Mouse (Mus musculus) gastrocnemius, postnatal 4 days (tissue): ENCODE measurements around the gene Slc25a27. TPM values are rescaled to one million over a fixed set of nuclear protein-coding genes. Genes with fewer than 3 reads are reported as not detected.

Source experiments
- total RNA-seq, 2 experiments: library from RNA; stranded (reverse); gene quantifications; 2 replicates each; pipeline ENCODE4 v1.2.3; 2021

Slc25a27 gene
- total RNA-seq, 2 experiments from 2014 or later, result 4.1 to 6.7 TPM

Other genes with a start within 250 kb of the Slc25a27 start
- gene Mep1a, start 164.4 kb downstream of the Slc25a27 start, total RNA-seq, result not detected
- not detected for gene Ankrd66, start 123.6 kb downstream of the Slc25a27 start, total RNA-seq
- gene Pla2g7, start 99.1 kb downstream of the Slc25a27 start, total RNA-seq, result 1 to 10 TPM; 3.7 to 5.2 TPM
- gene Tdrd6, start 36.9 kb downstream of the Slc25a27 start, total RNA-seq, result under 1 TPM; 0.10 to 0.34 TPM
- gene Cyp39a1, start 211 bp upstream of the Slc25a27 start, total RNA-seq, result 1 to 10 TPM; 8.0 to 8.4 TPM
- 10 to 100 TPM; 24.0 to 25.1 TPM for gene Rcan2, start 134.1 kb upstream of the Slc25a27 start, total RNA-seq